Mouse (Mus musculus) lung, postnatal 0 days (tissue): ENCODE data around the gene Myo5c.

Source experiments
- CTCF ChIP-seq: IDR thresholded peaks from 2 replicates; pipeline ENCODE4 v1.5.1; 2016; ENCODE audit warnings: antibody characterized with exemption, mild to moderate bottlenecking
- EP300 ChIP-seq: IDR thresholded peaks from 2 replicates; pipeline ENCODE4 v1.6.1; 2016; ENCODE audit warnings: antibody characterized with exemption, mild to moderate bottlenecking, control low read depth

DNA sequence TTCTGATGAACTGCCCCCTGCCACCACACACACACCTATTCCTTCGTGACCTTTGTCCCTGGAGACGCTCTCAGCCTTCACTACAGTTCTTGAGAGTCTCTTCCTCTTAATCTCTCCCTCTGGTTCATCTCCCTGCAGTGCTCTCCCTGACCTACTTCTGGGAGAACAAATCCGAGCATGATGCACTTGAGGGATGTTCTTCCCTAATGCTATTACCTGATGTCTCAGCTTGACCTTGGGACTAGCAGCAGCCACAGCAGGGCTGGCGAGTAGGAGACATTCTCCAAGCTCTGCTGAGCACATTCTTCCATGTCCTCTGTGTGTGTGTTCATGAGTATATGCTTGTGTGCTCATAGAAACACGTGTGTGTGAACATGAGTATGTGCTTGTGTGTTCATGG, 76.8 kb downstream of the Myo5c start:
- no peak for TF ChIP-seq CTCF
- no peak for TF ChIP-seq EP300
